Mouse (Mus musculus) lung, postnatal 0 days (tissue): ENCODE results near the gene 1700037H04Rik.

Experiments
- CTCF ChIP-seq: IDR thresholded peaks from 2 replicates; pipeline ENCODE4 v1.5.1; 2016; ENCODE audit warnings: antibody characterized with exemption, mild to moderate bottlenecking
- EP300 ChIP-seq: IDR thresholded peaks from 2 replicates; pipeline ENCODE4 v1.6.1; 2016; ENCODE audit warnings: antibody characterized with exemption, mild to moderate bottlenecking, control low read depth

- TF ChIP-seq EP300 (no peak), CTCF (no peak)
These were observed 21.1 kb downstream of the 1700037H04Rik start for GRCm38 (mm10) chr2:131138760-131139159.
